Mouse (Mus musculus) kidney, embryonic 14.5 days (tissue): ENCODE measurements at regions not wholly inside any gene's neighbourhood (a gene's known extent, or its start where the extent isn't known, plus 50 kb on each side); places are given as distances from the start of the nearest gene placed in this dataset.
"Not testable (repeated sequence)": the region's sequence is repeated elsewhere in the genome, so short reads cannot be mapped to it uniquely, and the experiment has no call there.

Source experiments
- ATAC-seq: fragments of 200-750 bp; cut with Nextera tagmentation; 2 replicates; pipeline ENCODE4 v1.8.0; 2017; ENCODE audit warnings: moderate number of reproducible peaks, mild to moderate bottlenecking, moderate TSS enrichment, moderate library complexity; ENCODE audit not compliant: low FRiP score, low TSS enrichment
- H3K27ac ChIP-seq: fragments of 300-500 bp; sonication (generic); 2 replicates; pipeline ENCODE4 v1.5.1; 2014; ENCODE audit warnings: low read depth, mild to moderate bottlenecking, low read length, moderate library complexity, mixed read lengths
- H3K27me3 ChIP-seq: fragments of 300-500 bp; sonication (generic); 2 replicates; pipeline ENCODE4 v1.6.1; 2014; ENCODE audit warnings: mild to moderate bottlenecking, low read length; ENCODE audit not compliant: control insufficient read depth, insufficient read depth
- H3K36me3 ChIP-seq: fragments of 300-500 bp; sonication (generic); 2 replicates; pipeline ENCODE4 v1.6.1; 2014; ENCODE audit warnings: low read length, mixed read lengths; ENCODE audit not compliant: control insufficient read depth, insufficient read depth
- H3K4me1 ChIP-seq: fragments of 300-500 bp; sonication (generic); 2 replicates; pipeline ENCODE4 v1.6.1; 2014; ENCODE audit warnings: low read length, mixed read lengths; ENCODE audit not compliant: control insufficient read depth, insufficient read depth
- H3K4me2 ChIP-seq: fragments of 300-500 bp; sonication (generic); replicated peaks from 2 replicates; pipeline ENCODE4 v1.6.1; 2014; ENCODE audit warnings: low read depth, mild to moderate bottlenecking, low read length
- H3K4me3 ChIP-seq: fragments of 300-500 bp; sonication (generic); 2 replicates; pipeline ENCODE4 v1.5.1; 2014; ENCODE audit warnings: mild to moderate bottlenecking, low read length
- H3K9ac ChIP-seq: fragments of 300-500 bp; sonication (generic); 2 replicates; pipeline ENCODE4 v1.6.1; 2014; ENCODE audit warnings: low read depth, mild to moderate bottlenecking, low read length, moderate library complexity
- H3K9me3 ChIP-seq: fragments of 300-500 bp; sonication (generic); 2 replicates; pipeline ENCODE4 v1.6.1; 2016; ENCODE audit warnings: low read length; ENCODE audit not compliant: control insufficient read depth
- WGBS: fragments of 180-500 bp; shearing (Covaris S2); extraction: QIAGEN DNeasy Blood & Tissue Kit; methylation state at CpG from one replicate; pipeline ENCODE4 v1.1.7; 2014; 5-methylcytosine and 5-hydroxymethylcytosine counted together

DNA sequence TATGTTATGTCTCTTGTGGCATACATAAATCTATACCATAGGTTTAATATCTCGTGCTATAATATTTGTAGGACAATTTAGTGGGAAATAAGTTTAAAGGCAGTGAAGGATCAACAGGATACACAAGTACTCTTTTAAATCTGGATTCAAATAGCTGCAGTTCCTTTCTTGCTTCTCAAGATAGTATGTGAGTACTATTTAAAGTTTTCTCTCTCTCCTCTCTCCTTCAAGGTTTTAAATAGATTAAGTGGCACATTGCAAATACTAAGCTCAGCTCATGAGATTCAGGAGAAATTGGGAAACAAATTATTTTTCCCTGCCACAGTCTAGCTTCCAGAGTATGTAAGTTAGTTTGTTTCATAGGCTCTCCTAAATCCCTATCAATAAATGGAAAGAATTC is 1103.9 kb downstream of the Ndufa4 start:
- ATAC-seq = no peak
- Histone ChIP-seq H3K9me3 (no peaks in the 10 kb centered on the region), H3K4me1 (no peaks in the 10 kb centered on the region), H3K9ac (no peak overlapping the region), H3K36me3 (no peaks in the 10 kb centered on the region), H3K4me3 (no peak overlapping the region), H3K27ac (no peak overlapping the region), H3K27me3 (no peaks in the 10 kb centered on the region), H3K4me2 (no peak overlapping the region)
- 74% methylated on average over 1 of the region's 1 CpGs for WGBS

DNA sequence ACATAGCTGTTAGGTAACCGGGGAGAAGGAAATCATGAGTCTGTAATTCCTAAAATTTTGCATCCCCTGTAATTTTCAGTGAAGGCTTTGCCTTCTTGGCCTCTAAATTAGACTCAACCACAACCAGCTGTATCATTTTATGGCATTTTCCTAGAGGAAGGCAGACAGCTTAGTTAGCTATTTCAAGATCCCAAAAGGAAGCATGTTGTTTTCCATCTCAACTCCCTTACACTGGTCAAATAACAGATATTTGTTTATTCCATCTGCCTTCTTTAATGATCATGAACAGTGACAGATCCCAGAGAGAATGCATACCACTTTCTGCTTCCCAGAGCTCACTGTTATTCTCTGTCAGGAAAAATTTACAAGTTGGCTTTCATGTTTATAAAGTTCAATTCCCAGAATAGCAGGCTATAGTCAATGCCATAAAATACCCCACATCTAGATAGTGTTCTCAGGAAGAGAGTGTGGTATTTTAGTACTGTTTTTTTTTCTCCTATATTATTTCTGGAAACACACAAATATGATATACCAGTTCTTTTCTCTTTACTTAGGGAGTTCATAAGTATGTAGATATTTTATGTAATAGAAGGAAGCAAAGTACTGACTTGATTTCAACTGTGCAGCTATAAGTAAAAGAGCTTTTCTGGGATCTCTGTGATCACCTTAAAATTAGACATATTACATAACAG is 1148.5 kb downstream of the Ndufa4 start:
- no peaks in the 10 kb centered on the region for H3K36me3 ChIP-seq
- H3K27me3 ChIP-seq = no peaks in the 10 kb centered on the region
- H3K4me2 ChIP-seq = no peak overlapping the region
- H3K4me3 ChIP-seq = no peak overlapping the region
- peak overlapping the region; percentile 18; the same call in 1 of the 2 replicates for H3K27ac ChIP-seq
- ATAC-seq = peak; percentile 96
- H3K9me3 ChIP-seq = no peaks in the 10 kb centered on the region
- H3K4me1 ChIP-seq = no peaks in the 10 kb centered on the region
- WGBS = 58% methylated on average over 1 of the region's 1 CpGs
- H3K9ac ChIP-seq = no peak overlapping the region

GRCm38 (mm10) chr6:10758051-10758450 is 1149.2 kb downstream of the Ndufa4 start:
- Histone ChIP-seq H3K27me3 (no peaks in the 10 kb centered on the region), H3K9me3 (no peaks in the 10 kb centered on the region), H3K4me2 (no peak overlapping the region), H3K27ac (no peak overlapping the region), H3K4me3 (no peak overlapping the region), H3K9ac (no peak overlapping the region), H3K36me3 (no peaks in the 10 kb centered on the region), H3K4me1 (no peaks in the 10 kb centered on the region)
- peak; percentile 69; the same call in 1 of the 2 replicates for ATAC-seq

DNA sequence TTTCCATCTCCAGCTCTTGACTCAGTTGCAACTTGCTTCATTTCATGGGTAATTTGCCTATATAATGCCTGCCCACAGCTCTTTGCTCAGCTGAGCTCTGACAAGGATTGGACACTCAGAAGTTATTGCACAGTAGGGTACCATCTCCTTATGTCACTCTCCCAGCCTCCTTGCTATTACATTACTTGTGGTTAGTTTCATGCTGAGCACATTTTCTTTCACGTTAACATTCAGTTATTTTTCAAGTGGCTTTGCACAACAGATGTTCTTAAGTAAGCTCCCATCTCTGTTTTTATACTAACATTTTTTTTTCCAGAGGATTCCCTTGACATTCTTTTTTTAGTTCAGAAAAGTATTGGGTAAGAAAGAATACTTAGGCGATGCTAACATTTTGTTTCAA is 1163.2 kb downstream of the Ndufa4 start:
- 81% methylated on average over 2 of the region's 2 CpGs for WGBS
- no peaks in the 10 kb centered on the region for H3K9me3 ChIP-seq
- no peak for ATAC-seq
- H3K9ac ChIP-seq = no peak overlapping the region
- H3K27me3 ChIP-seq = no peaks in the 10 kb centered on the region
- no peak overlapping the region for H3K27ac ChIP-seq
- no peak overlapping the region for H3K4me2 ChIP-seq
- no peaks in the 10 kb centered on the region for H3K36me3 ChIP-seq
- H3K4me3 ChIP-seq = no peak overlapping the region
- no peaks in the 10 kb centered on the region for H3K4me1 ChIP-seq

GRCm38 (mm10) chr6:10722566-10722965 is 1184.7 kb downstream of the Ndufa4 start:
- H3K27ac ChIP-seq = no peak overlapping the region
- H3K27me3 ChIP-seq = no peaks in the 10 kb centered on the region
- WGBS = 59% methylated on average over 1 of the region's 1 CpGs
- H3K36me3 ChIP-seq = no peaks in the 10 kb centered on the region
- no peak for ATAC-seq
- H3K9me3 ChIP-seq = no peaks in the 10 kb centered on the region
- H3K4me2 ChIP-seq = no peak overlapping the region
- H3K9ac ChIP-seq = no peak overlapping the region
- H3K4me1 ChIP-seq = no peaks in the 10 kb centered on the region
- no peak overlapping the region for H3K4me3 ChIP-seq

- H3K9ac ChIP-seq, H3K27ac ChIP-seq, H3K9me3 ChIP-seq, H3K4me1 ChIP-seq, H3K4me3 ChIP-seq, H3K36me3 ChIP-seq, H3K27me3 ChIP-seq, H3K4me2 ChIP-seq, ATAC-seq: not testable (repeated sequence)
- WGBS = 97% methylated on average over 15 of the region's 25 CpGs
These were observed 1216.8 kb downstream of the Ndufa4 start for GRCm38 (mm10) chr6:10690526-10690925.
